Mouse (Mus musculus) bone marrow macrophage, adult 2 months (primary cell): Measurements from ENCODE around the gene Kmo. TPM values are rescaled to one million over a fixed set of nuclear protein-coding genes. Genes with fewer than 3 reads are reported as not detected.
A peak's percentile ranks its signal among the peaks of the same experiment; 100 is the strongest.

ENCODE experiments used
- H3K27ac ChIP-seq: 2 replicates; pipeline ENCODE4 v1.5.1; 2012; ENCODE audit warnings: low read depth, low read length; ENCODE audit not compliant: insufficient read depth
- H3K4me1 ChIP-seq: 2 replicates; pipeline ENCODE4 v1.6.1; 2012; ENCODE audit warnings: low read length; ENCODE audit not compliant: control insufficient read depth, insufficient read depth
- H3K4me3 ChIP-seq: 2 replicates; pipeline ENCODE4 v1.5.1; 2012; ENCODE audit warnings: mild to moderate bottlenecking, low read length, moderate library complexity; ENCODE audit not compliant: insufficient read depth
- CTCF ChIP-seq: IDR thresholded peaks from 2 replicates; pipeline ENCODE4 v1.5.1; 2012; ENCODE audit warnings: low read depth, mild to moderate bottlenecking, low read length, moderate library complexity
- POLR2A ChIP-seq: IDR thresholded peaks from 2 replicates; pipeline ENCODE4 v1.6.1; 2012; ENCODE audit warnings: mild to moderate bottlenecking, low read depth, low read length, borderline replicate concordance
- polyA plus RNA-seq: library from polyadenylated mRNA; stranded (reverse); fragments of >200 nt; gene quantifications from 2 replicates; pipeline ENCODE4 v1.2.4, GENCODE M21; 2012; ENCODE audit not compliant: missing spikeins, insufficient read depth, insufficient read length

The Kmo gene
- polyA plus RNA-seq, 1 experiment, result 12.3 TPM

- H3K4me1 ChIP-seq, result peaks cover 3% of the 10 kb centered on the region; the same call in 1 of the 2 replicates
- peak; percentile 31; the same call in 1 of the 2 replicates for TF ChIP-seq POLR2A
- no peak for TF ChIP-seq CTCF
- no peak within 1 kb of the TSS for H3K27ac ChIP-seq
- peak within 1 kb of the TSS; percentile 91 for H3K4me3 ChIP-seq
These were observed 72.2 kb downstream of the Kmo start, which contains the start of the genes Opn3 and Chml for GRCm38 (mm10) chr1:175692246-175692996. Opn3 (minus strand) TSS chr1:175692776. Chml (minus strand) TSS chr1:175692901.

GRCm38 (mm10) chr1:175692997-175693361, 72.8 kb downstream of the Kmo start:
- TF ChIP-seq POLR2A, result no peak
- TF ChIP-seq CTCF, result no peak
- H3K27ac ChIP-seq, result no peak overlapping the region
- peaks cover 3% of the 10 kb centered on the region; the same call in 1 of the 2 replicates for H3K4me1 ChIP-seq
- H3K4me3 ChIP-seq, result peak overlapping the region; percentile 80

- H3K27ac ChIP-seq, result no peak overlapping the region
- no peak for TF ChIP-seq POLR2A
- TF ChIP-seq CTCF, result no peak
- H3K4me1 ChIP-seq, result peaks cover 3% of the 10 kb centered on the region; the same call in 1 of the 2 replicates
- H3K4me3 ChIP-seq, result peak overlapping the region; percentile 80
These were observed 73.3 kb downstream of the Kmo start for GRCm38 (mm10) chr1:175693429-175693960.

- H3K4me3 ChIP-seq, result no peak within 1 kb of the TSS
- no peak within 1 kb of the TSS for H3K27ac ChIP-seq
- H3K4me1 ChIP-seq, result no peaks in the 10 kb centered on the region
- TF ChIP-seq POLR2A (no peak), CTCF (no peak)
These were observed 78.1 kb downstream of the Kmo start, which contains the start of gene Wdr64 for GRCm38 (mm10) chr1:175698293-175698692. Wdr64 (plus strand) TSS chr1:175698593.

GRCm38 (mm10) chr1:175699375-175699774, 79.2 kb downstream of the Kmo start:
- Histone ChIP-seq H3K4me3 (no peak overlapping the region), H3K27ac (no peak overlapping the region), H3K4me1 (no peaks in the 10 kb centered on the region)
- TF ChIP-seq POLR2A, result no peak
- TF ChIP-seq CTCF, result no peak

GRCm38 (mm10) chr1:175699796-175700195, 79.6 kb downstream of the Kmo start:
- Histone ChIP-seq H3K4me1 (no peaks in the 10 kb centered on the region), H3K27ac (no peak overlapping the region), H3K4me3 (no peak overlapping the region)
- no peak for TF ChIP-seq CTCF
- TF ChIP-seq POLR2A, result no peak

GRCm38 (mm10) chr1:175701145-175701544, 81.0 kb downstream of the Kmo start:
- Histone ChIP-seq H3K4me3 (no peak overlapping the region), H3K4me1 (no peaks in the 10 kb centered on the region), H3K27ac (no peak overlapping the region)
- TF ChIP-seq CTCF (no peak), POLR2A (no peak)

GRCm38 (mm10) chr1:175707599-175707998, 87.4 kb downstream of the Kmo start:
- no peak overlapping the region for H3K4me3 ChIP-seq
- no peak overlapping the region for H3K27ac ChIP-seq
- no peaks in the 10 kb centered on the region for H3K4me1 ChIP-seq
- TF ChIP-seq POLR2A (no peak), CTCF (no peak)

GRCm38 (mm10) chr1:175708013-175708412, 87.8 kb downstream of the Kmo start:
- no peak overlapping the region for H3K27ac ChIP-seq
- no peak for TF ChIP-seq POLR2A
- TF ChIP-seq CTCF, result no peak
- H3K4me3 ChIP-seq, result no peak overlapping the region
- no peaks in the 10 kb centered on the region for H3K4me1 ChIP-seq

Other genes starting within 250 kb of the Kmo start
- gene Rgs7, start 127.9 kb upstream of the Kmo start, polyA plus RNA-seq, result not detected in 2 replicates
- 185 and 188 TPM in 2 replicates for gene Fh1, start 5.3 kb downstream of the Kmo start, polyA plus RNA-seq
- gene Opn3, start 72.4 kb downstream of the Kmo start, polyA plus RNA-seq, result 5.7 and 7.6 TPM in 2 replicates
- gene Chml, start 72.5 kb downstream of the Kmo start, polyA plus RNA-seq, result 9.4 and 9.6 TPM in 2 replicates
- gene Wdr64, start 78.2 kb downstream of the Kmo start, polyA plus RNA-seq, result not detected in 2 replicates